Mouse (Mus musculus) heart, postnatal 0 days (tissue): ENCODE measurements around the gene Cdk5r1. TPM values are rescaled to one million over a fixed set of nuclear protein-coding genes. Genes with fewer than 3 reads are reported as not detected.

Experiments
- ATAC-seq: fragments of 200-750 bp; cut with Nextera tagmentation; 2 replicates; pipeline ENCODE4 v1.8.0; 2017; ENCODE audit warnings: low read depth, moderate number of reproducible peaks, moderate library complexity; ENCODE audit not compliant: insufficient read depth
- DNase-seq: peaks from one replicate; pipeline ENCODE4 v3.0.0-alpha.2; 2016; ENCODE audit warnings: low spot score
- H3K27ac ChIP-seq: fragments of 300-500 bp; sonication (generic); 2 replicates; pipeline ENCODE4 v1.5.1; 2014; ENCODE audit warnings: low read depth, mild to moderate bottlenecking
- H3K27me3 ChIP-seq: fragments of 300-500 bp; sonication (generic); 2 replicates; pipeline ENCODE4 v1.6.1; 2014; ENCODE audit warnings: low read length, mixed read lengths; ENCODE audit not compliant: control insufficient read depth, insufficient read depth
- H3K36me3 ChIP-seq: fragments of 300-500 bp; sonication (generic); replicated peaks from 2 replicates; pipeline ENCODE4 v1.6.1; 2014; ENCODE audit warnings: low read length, mixed read lengths; ENCODE audit not compliant: control insufficient read depth, insufficient read depth
- H3K4me1 ChIP-seq: fragments of 300-500 bp; sonication (generic); 2 replicates; pipeline ENCODE4 v1.6.1; 2014; ENCODE audit warnings: antibody characterized with exemption; ENCODE audit not compliant: control insufficient read depth, insufficient read depth
- H3K4me2 ChIP-seq: fragments of 300-500 bp; sonication (generic); 2 replicates; pipeline ENCODE4 v1.6.1; 2014; ENCODE audit warnings: low read depth, mild to moderate bottlenecking, low read length, moderate library complexity
- H3K4me3 ChIP-seq: fragments of 300-500 bp; sonication (generic); 2 replicates; pipeline ENCODE4 v1.5.1; 2014; ENCODE audit warnings: low read depth, low read length
- H3K9ac ChIP-seq: fragments of 300-500 bp; sonication (generic); replicated peaks from 2 replicates; pipeline ENCODE4 v1.6.1; 2014; ENCODE audit warnings: low read depth, low read length, mixed read lengths
- H3K9me3 ChIP-seq: fragments of 300-500 bp; sonication (generic); replicated peaks from 2 replicates; pipeline ENCODE4 v1.6.1; 2016; ENCODE audit warnings: low read length; ENCODE audit not compliant: control insufficient read depth
- CTCF ChIP-seq: IDR thresholded peaks from 2 replicates; pipeline ENCODE4 v1.5.1; 2016; ENCODE audit warnings: antibody characterized with exemption, control low read depth, low read depth
- EP300 ChIP-seq: IDR thresholded peaks from 2 replicates; pipeline ENCODE4 v1.6.1; 2016; ENCODE audit warnings: antibody characterized with exemption, low read depth
- WGBS: fragments of 180-500 bp; shearing (Covaris S2); extraction: QIAGEN DNeasy Blood & Tissue Kit; methylation state at CpG from one replicate; pipeline ENCODE4 v1.1.7; 2014; 5-methylcytosine and 5-hydroxymethylcytosine counted together
- polyA plus RNA-seq: library from polyadenylated mRNA; unstranded; fragments of >200 nt; fragmentation: Nextera tagmentation; extraction: Ambion mirVana; gene quantifications from 2 replicates; pipeline ENCODE4 v1.2.1, GENCODE M21; 2015
- total RNA-seq: library from RNA; depleted of rRNA; stranded (reverse); fragments of >200 nt; gene quantifications from 2 replicates; pipeline ENCODE4 v1.2.3, GENCODE M21; 2014; ENCODE audit warnings: low replicate concordance; rRNA removed

The Cdk5r1 gene
- total and polyA plus RNA-seq, 2 experiments from 2014 or later = 0.31 to 0.33 TPM

- H3K27me3 ChIP-seq = no peaks in the 10 kb centered on the region
- peak overlapping the region; percentile 78 for H3K27ac ChIP-seq
- TF ChIP-seq EP300 (no peak), CTCF (no peak)
- H3K4me1 ChIP-seq = peaks cover 13% of the 10 kb centered on the region
- ATAC-seq (0 out of 2 replicates have a peak, but pooled peaks have one; percentile 49), DNase-seq (no peak)
- no peak overlapping the region for H3K4me3 ChIP-seq
- H3K9ac ChIP-seq = no peak overlapping the region
- no peaks in the 10 kb centered on the region for H3K9me3 ChIP-seq
- 64% methylated on average over 4 of the region's 4 CpGs for WGBS
- no peak overlapping the region; the same call in 1 of the 2 replicates for H3K4me2 ChIP-seq
- H3K36me3 ChIP-seq = no peaks in the 10 kb centered on the region
Measured at GRCm38 (mm10) chr11:80523410-80523809, 46.6 kb downstream of the Cdk5r1 start.

- Histone ChIP-seq H3K9me3 (no peaks in the 10 kb centered on the region), H3K4me3 (no peak overlapping the region), H3K27me3 (no peaks in the 10 kb centered on the region), H3K4me2 (no peak overlapping the region), H3K27ac (peak overlapping the region; percentile 78), H3K36me3 (no peaks in the 10 kb centered on the region), H3K4me1 (peaks cover 13% of the 10 kb centered on the region), H3K9ac (no peak overlapping the region)
- 82% methylated on average over 5 of the region's 5 CpGs for WGBS
- TF ChIP-seq CTCF = no peak
- TF ChIP-seq EP300 = no peak
- ATAC-seq (no peak), DNase-seq (no peak)
Measured at GRCm38 (mm10) chr11:80524213-80524612, 47.4 kb downstream of the Cdk5r1 start.

- H3K4me1 ChIP-seq = peaks cover 9% of the 10 kb centered on the region
- H3K4me3 ChIP-seq = no peak overlapping the region
- no peaks in the 10 kb centered on the region for H3K27me3 ChIP-seq
- H3K9me3 ChIP-seq = no peaks in the 10 kb centered on the region
- TF ChIP-seq EP300 (no peak), CTCF (no peak)
- no peak overlapping the region for H3K27ac ChIP-seq
- no peak overlapping the region for H3K9ac ChIP-seq
- H3K4me2 ChIP-seq = no peak overlapping the region
- DNase-seq = no peak
- ATAC-seq = no peak
- H3K36me3 ChIP-seq = no peaks in the 10 kb centered on the region
Measured at GRCm38 (mm10) chr11:80527697-80528096, 50.9 kb downstream of the Cdk5r1 start.

DNA sequence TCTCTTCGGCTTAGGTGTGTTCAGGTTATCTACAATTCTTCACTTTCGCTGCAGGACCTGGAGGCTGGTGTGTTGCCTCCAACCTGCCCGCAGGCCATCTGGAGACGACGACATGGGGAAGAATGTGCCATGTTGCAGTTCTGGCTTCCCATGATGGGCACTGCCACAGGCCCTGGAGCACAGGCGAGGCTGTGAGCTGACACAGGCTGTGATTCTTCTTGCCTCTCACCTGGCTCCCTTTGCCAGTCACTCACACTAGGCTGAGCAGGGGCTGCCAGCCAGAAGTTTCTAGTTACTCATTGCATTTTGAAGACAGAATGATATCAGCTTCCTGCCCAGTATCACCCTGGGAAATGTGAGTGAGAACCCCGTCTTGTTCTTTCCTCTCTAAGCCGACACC lies 52.3 kb downstream of the Cdk5r1 start:
- H3K27me3 ChIP-seq = no peaks in the 10 kb centered on the region
- no peak for TF ChIP-seq CTCF
- TF ChIP-seq EP300 = no peak
- 0 out of 2 replicates have a peak, but pooled peaks cover 4% of the 10 kb centered on the region for H3K4me1 ChIP-seq
- no peaks in the 10 kb centered on the region for H3K36me3 ChIP-seq
- H3K4me3 ChIP-seq = no peak overlapping the region
- H3K9me3 ChIP-seq = no peaks in the 10 kb centered on the region
- WGBS = 59% methylated on average over 8 of the region's 8 CpGs
- H3K9ac ChIP-seq = no peak overlapping the region
- DNase-seq = no peak
- no peak overlapping the region for H3K27ac ChIP-seq
- H3K4me2 ChIP-seq = no peak overlapping the region
- ATAC-seq = no peak

Other genes starting within 250 kb of the Cdk5r1 start
- gene Rhbdl3, start 176.1 kb upstream of the Cdk5r1 start, total RNA-seq = 0.66 and 2.1 TPM in 2 replicates
- 0.38 and 0.75 TPM in 2 replicates for gene Rhbdl3, start 176.1 kb upstream of the Cdk5r1 start, polyA plus RNA-seq
- 9.2 and 36.9 TPM in 2 replicates for gene 5730455P16Rik, start 99.0 kb upstream of the Cdk5r1 start, total RNA-seq
- 20.2 and 20.3 TPM in 2 replicates for gene 5730455P16Rik, start 99.0 kb upstream of the Cdk5r1 start, polyA plus RNA-seq
- gene Zfp207, start 93.7 kb upstream of the Cdk5r1 start, total RNA-seq = 185 and 196 TPM in 2 replicates
- gene Zfp207, start 93.7 kb upstream of the Cdk5r1 start, polyA plus RNA-seq = 114 and 122 TPM in 2 replicates
- 36.0 and 40.8 TPM in 2 replicates for gene Psmd11, start 48.4 kb upstream of the Cdk5r1 start, total RNA-seq
- gene Psmd11, start 48.4 kb upstream of the Cdk5r1 start, polyA plus RNA-seq = 184 and 187 TPM in 2 replicates